Mouse (Mus musculus) heart, embryonic 15.5 days (tissue): ENCODE measurements around the gene Olfr129. TPM values are rescaled to one million over a fixed set of nuclear protein-coding genes. Genes with fewer than 3 reads are reported as not detected.

Experiments
- ATAC-seq: fragments of 200-750 bp; cut with Nextera tagmentation; replicated peaks from 2 replicates; pipeline ENCODE4 v1.8.0; 2017; ENCODE audit warnings: low read depth, moderate TSS enrichment; ENCODE audit not compliant: insufficient number of reproducible peaks, insufficient read depth, low FRiP score
- H3K27ac ChIP-seq: fragments of 300-500 bp; sonication (generic); 2 replicates; pipeline ENCODE4 v1.5.1; 2015; ENCODE audit warnings: mild to moderate bottlenecking, inconsistent platforms
- H3K27me3 ChIP-seq: fragments of 300-500 bp; sonication (generic); 2 replicates; pipeline ENCODE4 v1.6.1; 2015; ENCODE audit warnings: inconsistent platforms
- H3K36me3 ChIP-seq: fragments of 300-500 bp; sonication (generic); 2 replicates; pipeline ENCODE4 v1.6.1; 2015; ENCODE audit warnings: mild to moderate bottlenecking, inconsistent platforms
- H3K4me1 ChIP-seq: fragments of 300-500 bp; sonication (generic); replicated peaks from 2 replicates; pipeline ENCODE4 v1.6.1; 2015; ENCODE audit warnings: inconsistent platforms
- H3K4me2 ChIP-seq: fragments of 300-500 bp; sonication (generic); 2 replicates; pipeline ENCODE4 v1.6.1; 2015; ENCODE audit warnings: inconsistent platforms, mild to moderate bottlenecking, moderate library complexity
- H3K4me3 ChIP-seq: fragments of 300-500 bp; sonication (generic); 2 replicates; pipeline ENCODE4 v1.5.1; 2015; ENCODE audit warnings: mild to moderate bottlenecking, inconsistent platforms
- H3K9ac ChIP-seq: fragments of 300-500 bp; sonication (generic); 2 replicates; pipeline ENCODE4 v1.6.1; 2015; ENCODE audit warnings: mild to moderate bottlenecking, inconsistent platforms
- H3K9me3 ChIP-seq: fragments of 300-500 bp; sonication (generic); replicated peaks from 2 replicates; pipeline ENCODE4 v1.6.1; 2016; ENCODE audit warnings: inconsistent platforms
- whole genome bisulfite sequencing: fragments of 180-500 bp; shearing (Covaris S2); methylation state at CpG from one replicate; pipeline ENCODE4 v1.1.7; 2015; ENCODE audit warnings: mixed read lengths; 5-methylcytosine and 5-hydroxymethylcytosine counted together
- polyA plus RNA-seq: library from polyadenylated mRNA; unstranded; fragments of >200 nt; fragmentation: Nextera tagmentation; extraction: Ambion mirVana; gene quantifications from 2 replicates; pipeline ENCODE4 v1.2.1, GENCODE M21; 2015

Olfr129 gene
- polyA plus RNA-seq: not detected in 2 replicates

DNA sequence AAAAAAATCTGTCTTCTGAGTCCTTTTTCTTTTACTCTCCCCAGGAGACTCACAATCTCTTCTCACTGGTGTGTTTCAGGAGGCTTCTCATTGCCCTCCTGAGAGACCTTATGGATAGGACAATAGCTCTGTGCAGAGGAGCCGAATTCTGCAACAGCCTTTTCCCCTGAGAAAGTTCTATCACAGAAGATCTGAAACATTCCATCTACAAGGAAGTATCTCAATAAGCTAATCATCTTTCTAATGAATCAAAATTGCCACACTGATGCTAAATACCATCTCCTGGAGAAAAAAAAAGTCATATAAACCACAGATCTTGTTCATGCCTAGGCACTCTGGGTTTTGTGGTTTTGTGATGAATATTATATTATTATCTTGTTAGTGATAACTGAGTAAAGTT is at the start of gene Olfr129:
Olfr129 (minus strand) TSS at position 101 of the 400 bp plus-strand sequence.
- 60% methylated on average over 1 of the region's 1 CpGs for WGBS

DNA sequence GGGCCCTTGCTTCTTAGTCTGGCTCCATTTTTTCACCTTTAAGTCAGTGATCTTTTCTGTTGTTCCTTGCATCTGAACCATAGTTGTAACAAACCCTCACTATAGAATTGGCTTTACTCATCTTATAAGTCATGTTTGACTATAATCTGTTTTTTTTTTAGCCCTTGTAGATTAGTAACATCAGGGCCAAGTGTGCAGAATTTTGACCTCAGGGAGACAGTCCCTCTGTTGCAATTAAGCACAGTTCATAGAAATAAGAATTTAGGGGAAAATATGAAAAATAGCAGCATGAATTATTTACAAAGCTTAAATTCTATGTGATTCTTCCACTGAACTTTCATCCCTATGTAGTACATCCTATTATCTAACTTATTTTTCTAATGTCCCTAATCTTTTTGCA is 28.7 kb upstream of the Olfr129 start, which contains the start of gene Olfr131:
Olfr131 (minus strand) TSS at position 101 of the 400 bp plus-strand sequence.
- H3K9me3 ChIP-seq: no peaks in the 10 kb centered on the region
- no peak within 1 kb of the TSS for H3K4me3 ChIP-seq
- no peaks in the 10 kb centered on the region for H3K4me1 ChIP-seq
- H3K36me3 ChIP-seq: no peaks in the 10 kb centered on the region
- no peak for ATAC-seq
- no peaks in the 10 kb centered on the region for H3K27me3 ChIP-seq
- no peak within 1 kb of the TSS for H3K4me2 ChIP-seq
- no peak within 1 kb of the TSS for H3K27ac ChIP-seq
- no peak within 1 kb of the TSS for H3K9ac ChIP-seq

More for the DNA sequence above, at the start of gene Olfr129:
- H3K4me3 ChIP-seq: no peak within 1 kb of the TSS
- no peaks in the 10 kb centered on the region for H3K9me3 ChIP-seq
- no peak within 1 kb of the TSS for H3K4me2 ChIP-seq
- H3K4me1 ChIP-seq: no peaks in the 10 kb centered on the region
- ATAC-seq: no peak
- H3K9ac ChIP-seq: no peak within 1 kb of the TSS
- H3K27me3 ChIP-seq: no peaks in the 10 kb centered on the region
- no peak within 1 kb of the TSS for H3K27ac ChIP-seq
- no peaks in the 10 kb centered on the region for H3K36me3 ChIP-seq

DNA sequence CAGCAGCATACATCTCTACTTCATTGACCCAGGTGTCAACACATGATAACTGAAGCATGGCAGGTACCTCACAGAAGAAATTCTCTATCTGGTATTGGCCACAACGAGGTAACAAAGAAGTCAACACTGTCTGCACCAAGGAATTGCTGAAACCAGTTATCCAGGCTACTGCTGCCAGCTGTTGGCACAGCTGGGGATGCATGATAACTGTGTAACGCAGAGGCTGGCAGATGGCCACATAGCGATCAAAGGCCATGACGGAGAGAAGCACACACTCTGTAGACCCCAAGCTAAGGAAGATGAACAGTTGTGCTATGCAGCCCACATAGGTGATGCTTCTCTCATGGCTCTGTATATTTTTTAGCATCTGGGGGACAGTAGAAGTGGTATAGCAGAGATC is 22.5 kb upstream of the Olfr129 start:
- no peak overlapping the region for H3K4me2 ChIP-seq

DNA sequence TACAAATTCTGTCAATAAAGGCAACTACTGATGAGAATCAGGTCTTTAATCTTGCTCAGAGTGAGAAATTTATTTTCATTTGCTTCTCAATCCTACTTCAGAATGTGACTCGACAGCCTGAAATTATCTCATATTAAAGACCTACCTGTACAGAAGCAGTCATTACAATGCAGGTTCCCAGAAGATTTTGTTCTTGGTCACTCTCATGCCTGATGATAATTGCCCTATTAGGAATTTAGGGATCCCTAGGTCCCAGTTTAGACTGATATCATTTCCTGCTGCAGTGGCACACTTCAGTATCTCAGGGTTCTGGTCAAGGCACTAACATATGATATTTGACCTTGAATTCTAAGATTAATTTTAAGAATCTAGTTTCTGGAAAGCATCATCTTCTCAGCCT is 3.7 kb upstream of the Olfr129 start, which contains the start of gene Olfr130:
Olfr130 (plus strand) TSS at position 301 of the 400 bp plus-strand sequence.
- no peak within 1 kb of the TSS for H3K4me2 ChIP-seq
- no peaks in the 10 kb centered on the region for H3K9me3 ChIP-seq
- ATAC-seq: no peak
- H3K36me3 ChIP-seq: no peaks in the 10 kb centered on the region
- H3K4me3 ChIP-seq: no peak within 1 kb of the TSS
- WGBS: 64% methylated on average over 1 of the region's 1 CpGs
- no peak within 1 kb of the TSS for H3K27ac ChIP-seq
- H3K27me3 ChIP-seq: no peaks in the 10 kb centered on the region
- H3K9ac ChIP-seq: no peak within 1 kb of the TSS
- H3K4me1 ChIP-seq: no peaks in the 10 kb centered on the region

More for the DNA sequence above, 22.5 kb upstream of the Olfr129 start:
- Histone ChIP-seq H3K27me3 (no peaks in the 10 kb centered on the region), H3K4me3 (no peak overlapping the region), H3K9me3 (no peaks in the 10 kb centered on the region), H3K27ac (no peak overlapping the region), H3K36me3 (no peaks in the 10 kb centered on the region), H3K4me1 (no peaks in the 10 kb centered on the region), H3K9ac (no peak overlapping the region)
- 69% methylated on average over 4 of the region's 4 CpGs for WGBS
- no peak for ATAC-seq

DNA sequence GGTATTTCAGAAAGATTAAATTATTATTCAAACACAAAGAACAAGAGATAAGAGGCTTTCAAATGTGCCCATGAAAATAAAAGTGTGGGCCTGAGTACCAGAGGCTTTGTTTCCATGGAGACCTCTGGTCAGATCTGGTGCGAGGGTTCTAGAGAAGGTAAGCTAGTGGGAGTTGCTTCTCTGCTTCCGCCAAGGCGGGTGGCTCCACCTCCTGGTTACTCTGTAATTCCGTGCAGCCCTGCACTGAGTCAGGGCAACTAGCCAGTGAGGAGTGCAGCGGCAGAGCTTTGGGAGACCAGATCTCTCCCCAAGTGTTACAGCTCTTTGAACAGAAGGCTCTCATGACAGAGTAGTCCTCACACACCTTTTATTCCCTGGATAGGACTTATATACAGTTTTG is 33.6 kb downstream of the Olfr129 start:
- Histone ChIP-seq H3K36me3 (no peaks in the 10 kb centered on the region), H3K27me3 (no peaks in the 10 kb centered on the region), H3K9ac (no peak overlapping the region), H3K4me1 (no peaks in the 10 kb centered on the region), H3K4me3 (no peak overlapping the region), H3K4me2 (no peak overlapping the region), H3K9me3 (no peaks in the 10 kb centered on the region), H3K27ac (no peak overlapping the region)
- ATAC-seq: no peak
- 25% methylated on average over 5 of the region's 5 CpGs for WGBS

DNA sequence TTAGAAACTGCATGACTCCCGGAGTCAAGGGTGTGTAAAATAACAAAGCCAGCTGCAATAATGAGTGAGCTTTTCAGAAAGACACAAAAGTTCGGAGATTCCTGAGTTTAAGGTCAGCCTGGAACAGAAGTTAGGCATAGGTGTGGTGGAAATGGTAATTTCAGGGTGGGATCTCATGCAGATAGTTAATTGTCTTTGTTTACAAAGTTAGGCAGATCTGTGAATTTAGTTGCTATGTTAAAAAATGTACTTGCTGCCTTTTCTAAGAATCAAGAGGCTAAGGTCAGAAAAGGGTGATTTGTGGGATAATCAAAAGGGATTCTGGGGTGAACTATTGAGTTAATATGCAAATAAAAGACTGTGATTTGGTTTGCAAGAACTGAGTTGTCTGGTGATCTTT is 43.5 kb downstream of the Olfr129 start:
- 68% methylated on average over 2 of the region's 2 CpGs for WGBS
- Histone ChIP-seq H3K9me3 (no peaks in the 10 kb centered on the region), H3K27me3 (no peaks in the 10 kb centered on the region), H3K27ac (no peak overlapping the region), H3K4me2 (no peak overlapping the region), H3K4me3 (no peak overlapping the region), H3K9ac (no peak overlapping the region), H3K4me1 (no peaks in the 10 kb centered on the region), H3K36me3 (no peaks in the 10 kb centered on the region)
- no peak for ATAC-seq

DNA sequence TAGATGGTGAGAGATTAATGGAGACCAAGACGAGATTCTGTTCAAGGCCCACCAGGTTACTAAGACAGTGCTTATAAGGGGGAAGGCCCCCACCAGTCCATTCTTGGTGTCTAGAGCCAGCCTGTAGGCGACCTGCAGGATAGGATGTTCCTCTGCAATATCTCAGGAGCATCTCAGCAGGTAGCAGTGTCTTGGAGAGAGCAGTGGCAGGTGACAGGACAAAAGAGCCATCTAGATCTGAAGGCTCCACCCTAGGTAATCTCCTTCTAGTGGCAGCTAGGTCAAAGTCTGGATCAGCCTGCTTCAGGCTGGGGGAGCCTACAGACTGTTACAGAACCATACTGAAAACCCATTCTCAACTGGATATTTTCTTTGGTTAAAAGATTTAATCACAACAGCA is 54.9 kb downstream of the Olfr129 start:
- Histone ChIP-seq H3K27ac (no peak overlapping the region), H3K9ac (no peak overlapping the region), H3K27me3 (no peaks in the 10 kb centered on the region), H3K4me3 (no peak overlapping the region), H3K36me3 (no peaks in the 10 kb centered on the region), H3K4me2 (no peak overlapping the region), H3K9me3 (no peaks in the 10 kb centered on the region; the same call in 1 of the 2 replicates), H3K4me1 (no peaks in the 10 kb centered on the region)
- 49% methylated on average over 2 of the region's 2 CpGs for WGBS
- no peak for ATAC-seq

Other genes with a start within 250 kb of the Olfr129 start
- not detected in 2 replicates for gene Olfr125, start 227.1 kb downstream of the Olfr129 start, polyA plus RNA-seq
- not detected in 2 replicates for gene Olfr126, start 212.6 kb downstream of the Olfr129 start, polyA plus RNA-seq
- not detected in 2 replicates for gene Olfr127, start 159.6 kb downstream of the Olfr129 start, polyA plus RNA-seq
- not detected in 2 replicates for gene Olfr128, start 139.5 kb downstream of the Olfr129 start, polyA plus RNA-seq
- not detected in 2 replicates for gene Olfr761, start 107.0 kb downstream of the Olfr129 start, polyA plus RNA-seq
- not detected in 2 replicates for gene Olfr130, start 3.8 kb upstream of the Olfr129 start, polyA plus RNA-seq
- gene Olfr131, start 28.6 kb upstream of the Olfr129 start, polyA plus RNA-seq: not detected in 2 replicates
- not detected in 2 replicates for gene Olfr132, start 74.4 kb upstream of the Olfr129 start, polyA plus RNA-seq
- not detected in 2 replicates for gene Olfr133, start 85.2 kb upstream of the Olfr129 start, polyA plus RNA-seq
- not detected in 2 replicates for gene Olfr134, start 111.3 kb upstream of the Olfr129 start, polyA plus RNA-seq
- gene Olfr135, start 144.3 kb upstream of the Olfr129 start, polyA plus RNA-seq: not detected in 2 replicates
- gene Olfr138, start 201.0 kb upstream of the Olfr129 start, polyA plus RNA-seq: not detected in 2 replicates
- not detected in 2 replicates for gene Olfr137, start 247.5 kb upstream of the Olfr129 start, polyA plus RNA-seq